Comparison of ENCODE assay signal across 7 mouse cellular contexts in the genomic region with DNA sequence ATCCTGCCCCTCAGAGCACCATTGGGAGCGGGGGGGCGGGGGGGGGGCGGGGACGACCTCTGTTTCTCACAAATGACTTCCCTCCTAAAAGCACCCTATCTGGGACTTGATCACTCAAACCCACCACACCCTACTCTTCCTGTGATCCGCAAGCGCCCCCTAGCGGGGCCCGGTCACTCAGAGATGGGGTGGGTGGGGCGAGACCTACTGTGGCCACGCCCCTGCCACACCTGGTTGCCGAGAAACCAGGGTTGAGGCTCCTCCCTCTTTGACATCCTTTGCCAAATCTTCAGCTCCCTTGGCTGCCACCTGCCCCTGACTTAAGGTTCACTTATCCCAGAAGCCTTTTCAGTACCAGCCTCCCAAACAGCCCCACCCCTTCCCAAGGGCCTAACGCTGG. TPM values are rescaled to one million over a fixed set of nuclear protein-coding genes. Genes with fewer than 3 reads are reported as not detected.
DNase-seq lines count a peak whose midpoint lies in the region; ATAC-seq lines count a peak whose summit lies in the region.

No protein-coding gene starts in this region.

- intact Hi-C loops in heart, postnatal 36 days (cut with DNase I), result loop anchor here (5.0 kb wide), 1 partner anchor 81 kb away; no protein-coding TSS in a partner anchor

- peak; percentile 36 for ATAC-seq in megakaryocyte, adult 5-6 weeks (ENCODE audit: poor library complexity, severe bottlenecking)

- DNase-seq in CD4-positive, CD25-positive, alpha-beta regulatory T cell, adult 2 months (ENCODE audit: low read depth, low spot score), result peak; percentile 83
- peak; percentile 68 for DNase-seq in NIH3T3 (ENCODE audit: low read depth)
- DNase-seq in embryo, embryonic 10 days (ENCODE audit: low spot score), result peak; percentile 52
- DNase-seq in heart, postnatal 36 days, result peak; percentile 43 to 66
- DNase-seq in layer of hippocampus, postnatal 36 days, result peak; percentile 54 to 56
- DNase-seq in spleen, adult 18-20 months, result peak; percentile 68 to 78

RNA-seq across cellular contexts. Expression of a gene that starts 0.8 kb away (rescaled TPM):
- 10 to 100 TPM; 27.5 to 29.4 TPM for total RNA-seq in heart, postnatal 36 days (2021)
- 1 to 10 TPM; 2.8 to 3.9 TPM for total RNA-seq in layer of hippocampus, postnatal 36 days (2021)
- not detected in 2 replicates for total RNA-seq in megakaryocyte, adult 5-6 weeks (2015)
- not detected in 2 replicates for total RNA-seq in megakaryocyte, adult 5-6 weeks (2017)

RNA-seq across cellular contexts. Expression of a gene that starts 6.4 kb away (rescaled TPM):
- 10 to 100 TPM; 18.8 to 20.3 TPM for total RNA-seq in heart, postnatal 36 days (2021)
- 10 to 100 TPM; 68.6 to 71.1 TPM for total RNA-seq in layer of hippocampus, postnatal 36 days (2021)
- total RNA-seq in megakaryocyte, adult 5-6 weeks (2015), result 8.4 and 8.7 TPM in 2 replicates
- 10.5 and 14.6 TPM in 2 replicates for total RNA-seq in megakaryocyte, adult 5-6 weeks (2017)

RNA-seq across cellular contexts. Expression of a gene that starts 11.9 kb away (rescaled TPM):
- total RNA-seq in heart, postnatal 36 days (2021), result under 1 TPM in 1 of 2 experiments, not detected in 1; 0.58 TPM
- 1 to 10 TPM; 1.4 to 1.5 TPM for total RNA-seq in layer of hippocampus, postnatal 36 days (2021)
- total RNA-seq in megakaryocyte, adult 5-6 weeks (2015), result 0.32 and 0.85 TPM in 2 replicates
- total RNA-seq in megakaryocyte, adult 5-6 weeks (2017), result not detected in 2 replicates

RNA-seq across cellular contexts. Expression of a gene that starts 40.3 kb away (rescaled TPM):
- total RNA-seq in heart, postnatal 36 days (2021), result 1 to 10 TPM; 3.1 to 4.9 TPM
- 10 to 100 TPM; 10.4 to 14.2 TPM for total RNA-seq in layer of hippocampus, postnatal 36 days (2021)
- 3.6 and 4.1 TPM in 2 replicates for total RNA-seq in megakaryocyte, adult 5-6 weeks (2015)
- total RNA-seq in megakaryocyte, adult 5-6 weeks (2017), result 2.7 and 2.8 TPM in 2 replicates

RNA-seq across cellular contexts. Expression of a gene that starts 40.6 kb away (rescaled TPM):
- 100 to 1,000 TPM; 847 to 875 TPM for total RNA-seq in heart, postnatal 36 days (2021)
- total RNA-seq in layer of hippocampus, postnatal 36 days (2021), result 100 to 1,000 TPM; 213 to 221 TPM
- 108 and 113 TPM in 2 replicates for total RNA-seq in megakaryocyte, adult 5-6 weeks (2015)
- 77.8 and 92.8 TPM in 2 replicates for total RNA-seq in megakaryocyte, adult 5-6 weeks (2017)

Comparison
In these comparisons a context has a peak if more than half of its experiments do, and no peak if none do; other contexts are left out.
1. Peak in every context shown above with its lines: DNase-seq and ATAC-seq.
2. RNA of a gene that starts 0.8 kb away (total RNA-seq): 27.5 to 29.4 TPM in heart, postnatal 36 days; 2.8 to 3.9 TPM in layer of hippocampus, postnatal 36 days and not detected in megakaryocyte, adult 5-6 weeks; every median in the first group is over 4 times any median in the second.